Mouse (Mus musculus) heart, embryonic 16.5 days (tissue): ENCODE data around the gene Adamts9. TPM values are rescaled to one million over a fixed set of nuclear protein-coding genes. Genes with fewer than 3 reads are reported as not detected.

Experiments used
- ATAC-seq: fragments of 200-750 bp; cut with Nextera tagmentation; replicated peaks from 2 replicates; pipeline ENCODE4 v1.8.0; 2017; ENCODE audit warnings: moderate number of reproducible peaks; ENCODE audit not compliant: insufficient read depth, low FRiP score; ENCODE audit errors: extremely low read depth
- H3K27ac ChIP-seq: fragments of 300-500 bp; sonication (generic); 2 replicates; pipeline ENCODE4 v1.5.1; 2014; ENCODE audit warnings: mild to moderate bottlenecking, low read length, control low read depth, moderate library complexity
- H3K27me3 ChIP-seq: fragments of 300-500 bp; sonication (generic); 2 replicates; pipeline ENCODE4 v1.6.1; 2014; ENCODE audit warnings: low read length, mixed read lengths; ENCODE audit not compliant: control insufficient read depth, insufficient read depth
- H3K36me3 ChIP-seq: fragments of 300-500 bp; sonication (generic); 2 replicates; pipeline ENCODE4 v1.6.1; 2014; ENCODE audit not compliant: control insufficient read depth, insufficient read depth
- H3K4me1 ChIP-seq: fragments of 300-500 bp; sonication (generic); 2 replicates; pipeline ENCODE4 v1.6.1; 2014; ENCODE audit warnings: low read length, mixed read lengths; ENCODE audit not compliant: control insufficient read depth, insufficient read depth
- H3K4me2 ChIP-seq: fragments of 300-500 bp; sonication (generic); 2 replicates; pipeline ENCODE4 v1.6.1; 2014; ENCODE audit warnings: low read depth, mild to moderate bottlenecking, control low read depth, low read length
- H3K4me3 ChIP-seq: fragments of 300-500 bp; sonication (generic); 2 replicates; pipeline ENCODE4 v1.5.1; 2014; ENCODE audit warnings: mild to moderate bottlenecking, control low read depth, low read length
- H3K9ac ChIP-seq: fragments of 300-500 bp; sonication (generic); 2 replicates; pipeline ENCODE4 v1.6.1; 2014; ENCODE audit warnings: low read length, control low read depth
- H3K9me3 ChIP-seq: fragments of 300-500 bp; sonication (generic); replicated peaks from 2 replicates; pipeline ENCODE4 v1.6.1; 2016; ENCODE audit warnings: low read length; ENCODE audit not compliant: control insufficient read depth
- WGBS: fragments of 180-500 bp; shearing (Covaris S2); extraction: QIAGEN DNeasy Blood & Tissue Kit; methylation state at CpG from one replicate; pipeline ENCODE4 v1.1.7; 2014; 5-methylcytosine and 5-hydroxymethylcytosine counted together
- polyA plus RNA-seq: library from polyadenylated mRNA; unstranded; fragments of >200 nt; fragmentation: Nextera tagmentation; extraction: Ambion mirVana; gene quantifications from 2 replicates; pipeline ENCODE4 v1.2.1, GENCODE M21; 2015

Adamts9 gene
- polyA plus RNA-seq, 1 experiment from 2014 or later = 6.3 TPM

DNA sequence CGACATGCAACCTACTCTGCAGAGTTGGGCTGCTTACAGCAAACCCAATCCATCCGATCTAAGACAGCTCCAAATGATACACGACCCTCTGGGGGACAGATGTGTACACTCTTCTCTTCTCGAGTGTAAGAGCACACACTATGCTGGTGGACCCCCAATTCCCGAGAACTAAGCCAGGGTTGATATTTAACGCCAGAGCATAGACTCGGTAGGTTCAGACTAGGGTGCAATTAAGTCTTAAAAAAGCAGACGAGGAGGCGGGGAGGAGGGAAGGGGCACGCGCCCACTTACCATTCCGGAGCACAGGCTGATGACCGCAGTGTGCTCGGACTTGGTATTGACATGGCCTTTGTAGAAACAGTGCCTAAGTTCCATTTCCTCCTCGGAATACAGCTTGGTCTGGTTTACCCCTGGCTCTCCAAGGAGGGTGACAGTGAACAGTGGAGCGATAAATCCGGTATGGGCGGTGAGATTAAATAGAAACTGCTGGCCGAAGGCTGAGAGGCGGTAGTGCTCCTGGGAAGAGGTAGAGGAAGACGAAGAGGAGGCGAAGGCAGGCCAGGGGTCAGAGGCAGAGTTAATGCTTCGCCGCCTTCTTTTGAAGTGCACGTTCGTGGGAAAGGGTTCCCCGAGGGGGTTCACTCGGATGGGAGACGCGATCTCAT, 1.4 kb downstream of the Adamts9 start:
- Histone ChIP-seq H3K4me1 (peaks cover 10% of the 10 kb centered on the region), H3K36me3 (peaks cover 6% of the 10 kb centered on the region; the same call in 1 of the 2 replicates), H3K27ac (peak overlapping the region; percentile 89), H3K9ac (peak overlapping the region; percentile 90), H3K9me3 (no peaks in the 10 kb centered on the region), H3K27me3 (no peaks in the 10 kb centered on the region; the same call in 1 of the 2 replicates), H3K4me2 (peak overlapping the region; percentile 86), H3K4me3 (peak overlapping the region; percentile 74)
- under 1% methylated on average over 30 of the region's 30 CpGs for WGBS
- ATAC-seq = no peak

DNA sequence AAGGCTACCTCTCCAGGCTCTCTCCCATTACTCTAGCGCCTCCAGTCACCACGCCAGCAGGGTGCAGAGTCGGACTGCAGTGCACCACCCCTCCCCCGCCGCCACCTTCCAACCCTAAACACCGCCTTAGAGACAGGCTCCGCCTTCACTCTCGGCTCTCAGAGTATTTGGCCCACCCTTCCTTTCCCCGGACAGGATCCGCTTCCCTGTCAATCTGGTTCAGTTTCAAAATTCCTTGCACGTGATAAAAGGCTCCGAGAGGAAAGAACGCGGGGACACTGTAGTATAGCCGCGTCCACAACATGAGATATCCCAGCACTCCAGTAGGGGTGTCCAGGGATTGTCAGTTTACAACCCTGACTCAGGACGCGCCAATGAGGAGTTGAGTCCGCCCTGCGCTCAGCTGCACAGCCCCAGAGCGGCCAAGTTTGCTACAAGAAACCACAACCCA, 2.0 kb downstream of the Adamts9 start:
- ATAC-seq = peak; percentile 83
- H3K27me3 ChIP-seq = no peaks in the 10 kb centered on the region; the same call in 1 of the 2 replicates
- under 1% methylated on average over 21 of the region's 21 CpGs for WGBS
- peak overlapping the region; percentile 74 for H3K4me3 ChIP-seq
- H3K27ac ChIP-seq = peak overlapping the region; percentile 89
- peak overlapping the region; percentile 86 for H3K4me2 ChIP-seq
- peaks cover 10% of the 10 kb centered on the region for H3K4me1 ChIP-seq
- H3K9me3 ChIP-seq = no peaks in the 10 kb centered on the region
- peaks cover 12% of the 10 kb centered on the region; the same call in 1 of the 2 replicates for H3K36me3 ChIP-seq
- peak overlapping the region; percentile 90 for H3K9ac ChIP-seq

GRCm38 (mm10) chr6:92940191-92941131, 2.8 kb downstream of the Adamts9 start:
- Histone ChIP-seq H3K36me3 (peaks cover 18% of the 10 kb centered on the region), H3K4me1 (peaks cover 10% of the 10 kb centered on the region), H3K4me2 (peak overlapping the region; percentile 86), H3K27me3 (no peaks in the 10 kb centered on the region; the same call in 1 of the 2 replicates), H3K9me3 (no peaks in the 10 kb centered on the region), H3K27ac (peak overlapping the region; percentile 89), H3K9ac (peak overlapping the region; percentile 90), H3K4me3 (peak overlapping the region; percentile 74)
- no peak for ATAC-seq
- WGBS = 2% methylated on average over 37 of the region's 37 CpGs

DNA sequence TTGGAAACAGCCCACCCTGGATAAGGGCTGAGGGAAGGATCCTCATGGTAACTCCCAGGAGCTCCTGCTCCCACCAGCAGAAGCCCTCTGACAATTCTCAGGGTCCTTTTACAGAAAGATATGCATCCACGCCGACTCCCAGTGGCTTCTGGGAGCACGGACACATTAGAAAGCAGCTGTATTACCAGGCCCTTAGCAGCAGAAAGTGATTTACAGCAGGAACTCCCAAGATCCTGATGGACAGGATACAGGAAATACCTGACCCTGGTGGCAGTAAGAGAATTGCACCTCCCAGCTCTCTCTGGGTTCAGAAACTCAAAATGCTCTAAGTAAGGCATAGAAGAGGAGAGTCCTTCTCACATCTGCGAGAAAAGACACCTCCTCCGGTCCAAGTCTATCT, 15.0 kb downstream of the Adamts9 start:
- no peak overlapping the region for H3K4me3 ChIP-seq
- H3K27ac ChIP-seq = no peak overlapping the region
- 78% methylated on average over 5 of the region's 5 CpGs for WGBS
- H3K27me3 ChIP-seq = no peaks in the 10 kb centered on the region
- no peak for ATAC-seq
- no peak overlapping the region for H3K4me2 ChIP-seq
- no peaks in the 10 kb centered on the region for H3K9me3 ChIP-seq
- no peak overlapping the region for H3K9ac ChIP-seq
- peaks cover 10% of the 10 kb centered on the region for H3K4me1 ChIP-seq
- peaks cover 8% of the 10 kb centered on the region for H3K36me3 ChIP-seq

- no peaks in the 10 kb centered on the region for H3K9me3 ChIP-seq
- ATAC-seq = no peak
- H3K9ac ChIP-seq = 0 out of 2 replicates have a peak overlapping the region, but pooled peaks have one; percentile 13
- H3K4me1 ChIP-seq = peaks cover 24% of the 10 kb centered on the region
- no peak overlapping the region for H3K4me2 ChIP-seq
- peaks cover 2% of the 10 kb centered on the region; the same call in 1 of the 2 replicates for H3K36me3 ChIP-seq
- H3K27me3 ChIP-seq = no peaks in the 10 kb centered on the region
- 31% methylated on average over 8 of the region's 8 CpGs for WGBS
- no peak overlapping the region for H3K4me3 ChIP-seq
- 0 out of 2 replicates have a peak overlapping the region, but pooled peaks have one; percentile 43 for H3K27ac ChIP-seq
These were observed 18.8 kb downstream of the Adamts9 start for GRCm38 (mm10) chr6:92924536-92924935.

GRCm38 (mm10) chr6:92921843-92922242, 21.4 kb downstream of the Adamts9 start:
- no peaks in the 10 kb centered on the region for H3K9me3 ChIP-seq
- no peak overlapping the region for H3K4me3 ChIP-seq
- H3K4me1 ChIP-seq = peaks cover 32% of the 10 kb centered on the region

GRCm38 (mm10) chr6:92920938-92921689, 22.2 kb downstream of the Adamts9 start:
- H3K9me3 ChIP-seq = no peaks in the 10 kb centered on the region
- peak overlapping the region; percentile 61 for H3K27ac ChIP-seq
- H3K36me3 ChIP-seq = no peaks in the 10 kb centered on the region
- 55% methylated on average over 10 of the region's 10 CpGs for WGBS
- H3K4me2 ChIP-seq = no peak overlapping the region
- no peaks in the 10 kb centered on the region for H3K27me3 ChIP-seq
- H3K4me1 ChIP-seq = peaks cover 32% of the 10 kb centered on the region
- no peak for ATAC-seq
- no peak overlapping the region for H3K4me3 ChIP-seq
- H3K9ac ChIP-seq = no peak overlapping the region

More at GRCm38 (mm10) chr6:92921843-92922242, 21.4 kb downstream of the Adamts9 start:
- no peaks in the 10 kb centered on the region for H3K27me3 ChIP-seq
- H3K27ac ChIP-seq = peak overlapping the region; percentile 33
- WGBS = 11% methylated on average over 4 of the region's 4 CpGs
- H3K36me3 ChIP-seq = peaks cover 2% of the 10 kb centered on the region; the same call in 1 of the 2 replicates
- H3K9ac ChIP-seq = no peak overlapping the region
- H3K4me2 ChIP-seq = no peak overlapping the region; the same call in 1 of the 2 replicates
- ATAC-seq = peak; percentile 37; the same call in 1 of the 2 replicates

- ATAC-seq = no peak
- peaks cover 23% of the 10 kb centered on the region for H3K4me1 ChIP-seq
- 77% methylated on average over 3 of the region's 3 CpGs for WGBS
These were observed 32.7 kb downstream of the Adamts9 start for GRCm38 (mm10) chr6:92910611-92911010.

More at GRCm38 (mm10) chr6:92910611-92911010, 32.7 kb downstream of the Adamts9 start:
- Histone ChIP-seq H3K27ac (no peak overlapping the region), H3K9ac (no peak overlapping the region), H3K9me3 (no peaks in the 10 kb centered on the region), H3K36me3 (peaks cover 18% of the 10 kb centered on the region; the same call in 1 of the 2 replicates), H3K4me2 (no peak overlapping the region), H3K4me3 (no peak overlapping the region), H3K27me3 (no peaks in the 10 kb centered on the region)
